Mouse (Mus musculus) heart, postnatal 0 days (tissue): ENCODE data around the gene Rps6kb1. TPM values are rescaled to one million over a fixed set of nuclear protein-coding genes. Genes with fewer than 3 reads are reported as not detected.

Source experiments
- ATAC-seq: fragments of 200-750 bp; cut with Nextera tagmentation; 2 replicates; pipeline ENCODE4 v1.8.0; 2017; ENCODE audit warnings: low read depth, moderate number of reproducible peaks, moderate library complexity; ENCODE audit not compliant: insufficient read depth
- DNase-seq: peaks from one replicate; pipeline ENCODE4 v3.0.0-alpha.2; 2016; ENCODE audit warnings: low spot score
- H3K27ac ChIP-seq: fragments of 300-500 bp; sonication (generic); 2 replicates; pipeline ENCODE4 v1.5.1; 2014; ENCODE audit warnings: low read depth, mild to moderate bottlenecking
- H3K27me3 ChIP-seq: fragments of 300-500 bp; sonication (generic); 2 replicates; pipeline ENCODE4 v1.6.1; 2014; ENCODE audit warnings: low read length, mixed read lengths; ENCODE audit not compliant: control insufficient read depth, insufficient read depth
- H3K36me3 ChIP-seq: fragments of 300-500 bp; sonication (generic); replicated peaks from 2 replicates; pipeline ENCODE4 v1.6.1; 2014; ENCODE audit warnings: low read length, mixed read lengths; ENCODE audit not compliant: control insufficient read depth, insufficient read depth
- H3K4me1 ChIP-seq: fragments of 300-500 bp; sonication (generic); 2 replicates; pipeline ENCODE4 v1.6.1; 2014; ENCODE audit warnings: antibody characterized with exemption; ENCODE audit not compliant: control insufficient read depth, insufficient read depth
- H3K4me2 ChIP-seq: fragments of 300-500 bp; sonication (generic); 2 replicates; pipeline ENCODE4 v1.6.1; 2014; ENCODE audit warnings: low read depth, mild to moderate bottlenecking, low read length, moderate library complexity
- H3K4me3 ChIP-seq: fragments of 300-500 bp; sonication (generic); 2 replicates; pipeline ENCODE4 v1.5.1; 2014; ENCODE audit warnings: low read depth, low read length
- H3K9ac ChIP-seq: fragments of 300-500 bp; sonication (generic); replicated peaks from 2 replicates; pipeline ENCODE4 v1.6.1; 2014; ENCODE audit warnings: low read depth, low read length, mixed read lengths
- H3K9me3 ChIP-seq: fragments of 300-500 bp; sonication (generic); replicated peaks from 2 replicates; pipeline ENCODE4 v1.6.1; 2016; ENCODE audit warnings: low read length; ENCODE audit not compliant: control insufficient read depth
- CTCF ChIP-seq: IDR thresholded peaks from 2 replicates; pipeline ENCODE4 v1.5.1; 2016; ENCODE audit warnings: antibody characterized with exemption, control low read depth, low read depth
- EP300 ChIP-seq: IDR thresholded peaks from 2 replicates; pipeline ENCODE4 v1.6.1; 2016; ENCODE audit warnings: antibody characterized with exemption, low read depth
- WGBS: fragments of 180-500 bp; shearing (Covaris S2); extraction: QIAGEN DNeasy Blood & Tissue Kit; methylation state at CpG from one replicate; pipeline ENCODE4 v1.1.7; 2014; 5-methylcytosine and 5-hydroxymethylcytosine counted together
- polyA plus RNA-seq: library from polyadenylated mRNA; unstranded; fragments of >200 nt; fragmentation: Nextera tagmentation; extraction: Ambion mirVana; gene quantifications from 2 replicates; pipeline ENCODE4 v1.2.1, GENCODE M21; 2015
- total RNA-seq: library from RNA; depleted of rRNA; stranded (reverse); fragments of >200 nt; gene quantifications from 2 replicates; pipeline ENCODE4 v1.2.3, GENCODE M21; 2014; ENCODE audit warnings: low replicate concordance; rRNA removed

Gene Rps6kb1
- 10.5 and 13.2 TPM in 2 replicates for total RNA-seq
- 32.7 and 37.1 TPM in 2 replicates for polyA plus RNA-seq

DNA sequence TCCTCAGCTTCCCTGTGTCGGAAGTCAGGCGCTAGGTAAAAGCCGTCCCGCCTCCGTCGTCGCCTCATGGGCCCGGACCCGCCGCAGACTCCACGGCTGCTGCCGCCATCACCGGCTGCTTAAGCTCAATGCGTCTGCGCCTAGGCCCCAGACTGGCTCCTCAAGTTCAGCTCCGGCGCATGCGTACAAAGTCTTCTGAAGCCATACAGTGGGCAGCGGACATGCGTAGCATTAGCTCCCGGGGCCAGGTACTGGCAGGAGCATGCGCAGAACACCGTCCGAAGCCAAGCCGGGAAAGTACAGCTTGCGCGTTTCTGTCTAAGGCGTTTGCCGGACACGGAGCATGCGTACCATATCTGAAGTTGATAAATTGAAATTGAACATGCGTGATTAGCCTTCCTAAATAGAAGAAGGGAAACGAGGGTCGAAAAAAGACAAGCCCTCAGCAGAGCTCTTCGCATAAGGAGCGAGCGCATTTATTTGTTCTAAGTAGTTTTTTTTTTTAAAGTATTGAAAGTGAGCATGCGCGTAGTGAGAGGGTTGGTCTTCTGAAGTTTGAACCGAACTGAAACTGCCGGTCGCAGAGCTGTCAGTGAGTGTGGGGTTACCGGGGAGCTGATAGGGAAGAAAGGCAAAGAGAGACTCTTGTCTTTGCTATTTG, at the start of gene Rps6kb1, which contains the start of gene Tubd1:
Rps6kb1 (minus strand) TSS at position 167 of the 661 bp plus-strand sequence.
Tubd1 (plus strand) TSS at position 353 of the 661 bp plus-strand sequence.
- Histone ChIP-seq H3K4me3 (peak within 1 kb of the TSS; percentile 81), H3K36me3 (peaks cover 14% of the 10 kb centered on the region), H3K27me3 (no peaks in the 10 kb centered on the region), H3K9ac (peak within 1 kb of the TSS; percentile 96), H3K4me2 (peak within 1 kb of the TSS; percentile 76), H3K27ac (peak within 1 kb of the TSS; percentile 80), H3K9me3 (no peaks in the 10 kb centered on the region), H3K4me1 (peaks cover 21% of the 10 kb centered on the region)
- 0% methylated on average over 43 of the region's 43 CpGs for WGBS
- peak; percentile 100 for DNase-seq
- peak; percentile 97 for ATAC-seq
- TF ChIP-seq EP300 = no peak
- TF ChIP-seq CTCF = no peak

DNA sequence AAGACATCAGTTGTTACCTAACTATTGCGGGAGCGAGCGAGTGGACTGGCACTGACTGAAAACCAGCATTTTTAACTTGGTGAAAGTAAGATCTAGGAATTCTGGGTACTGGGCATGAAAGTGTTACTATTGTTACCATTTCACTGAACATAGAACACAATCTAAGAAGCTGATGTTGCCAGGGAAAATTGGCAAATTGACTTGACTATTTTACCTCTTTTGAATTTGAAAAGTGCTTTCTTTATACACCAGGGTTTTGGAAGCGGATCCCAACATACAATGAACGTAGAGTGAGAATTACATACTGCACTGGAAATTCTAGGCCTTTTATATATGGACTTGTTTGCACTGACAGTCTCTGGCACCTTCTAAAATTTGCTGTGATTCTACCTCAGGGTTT, 48.8 kb upstream of the Rps6kb1 start:
- peak overlapping the region; percentile 46 for H3K27ac ChIP-seq
- H3K4me1 ChIP-seq = no peaks in the 10 kb centered on the region; the same call in 1 of the 2 replicates
- H3K9me3 ChIP-seq = no peaks in the 10 kb centered on the region
- ATAC-seq (no peak), DNase-seq (no peak)
- no peak overlapping the region for H3K4me3 ChIP-seq
- 79% methylated on average over 5 of the region's 5 CpGs for WGBS
- no peak overlapping the region for H3K4me2 ChIP-seq
- H3K9ac ChIP-seq = no peak overlapping the region
- H3K27me3 ChIP-seq = no peaks in the 10 kb centered on the region
- no peaks in the 10 kb centered on the region for H3K36me3 ChIP-seq
- TF ChIP-seq CTCF = no peak
- TF ChIP-seq EP300 = no peak

DNA sequence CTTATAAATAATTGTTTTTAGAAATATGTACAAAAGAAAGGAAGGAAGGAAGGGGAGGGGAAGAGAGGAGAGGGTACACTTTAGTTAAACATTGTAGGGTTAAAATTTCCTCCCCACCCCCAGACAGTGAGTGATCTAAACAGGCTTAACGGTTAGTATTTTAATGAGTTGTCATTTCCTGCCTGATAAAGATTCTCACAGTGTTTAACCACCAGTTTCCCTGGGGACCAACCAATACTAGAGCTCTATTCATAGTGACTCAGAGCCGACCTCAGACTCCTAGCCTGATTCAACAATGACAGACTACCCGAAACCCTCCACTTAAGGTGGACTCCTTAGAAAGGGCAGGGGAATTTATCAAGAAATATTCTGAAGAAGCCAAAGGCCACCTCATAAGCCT, 48.4 kb upstream of the Rps6kb1 start:
- TF ChIP-seq EP300 = no peak
- no peak for TF ChIP-seq CTCF
- ATAC-seq (peak; percentile 74), DNase-seq (peak; percentile 79)
- 19% methylated on average over 3 of the region's 3 CpGs for WGBS
- H3K27me3 ChIP-seq = no peaks in the 10 kb centered on the region
- no peaks in the 10 kb centered on the region for H3K36me3 ChIP-seq
- no peak overlapping the region for H3K4me3 ChIP-seq
- H3K4me1 ChIP-seq = peaks cover 3% of the 10 kb centered on the region
- no peaks in the 10 kb centered on the region for H3K9me3 ChIP-seq
- peak overlapping the region; percentile 46 for H3K27ac ChIP-seq
- H3K9ac ChIP-seq = no peak overlapping the region
- H3K4me2 ChIP-seq = no peak overlapping the region

DNA sequence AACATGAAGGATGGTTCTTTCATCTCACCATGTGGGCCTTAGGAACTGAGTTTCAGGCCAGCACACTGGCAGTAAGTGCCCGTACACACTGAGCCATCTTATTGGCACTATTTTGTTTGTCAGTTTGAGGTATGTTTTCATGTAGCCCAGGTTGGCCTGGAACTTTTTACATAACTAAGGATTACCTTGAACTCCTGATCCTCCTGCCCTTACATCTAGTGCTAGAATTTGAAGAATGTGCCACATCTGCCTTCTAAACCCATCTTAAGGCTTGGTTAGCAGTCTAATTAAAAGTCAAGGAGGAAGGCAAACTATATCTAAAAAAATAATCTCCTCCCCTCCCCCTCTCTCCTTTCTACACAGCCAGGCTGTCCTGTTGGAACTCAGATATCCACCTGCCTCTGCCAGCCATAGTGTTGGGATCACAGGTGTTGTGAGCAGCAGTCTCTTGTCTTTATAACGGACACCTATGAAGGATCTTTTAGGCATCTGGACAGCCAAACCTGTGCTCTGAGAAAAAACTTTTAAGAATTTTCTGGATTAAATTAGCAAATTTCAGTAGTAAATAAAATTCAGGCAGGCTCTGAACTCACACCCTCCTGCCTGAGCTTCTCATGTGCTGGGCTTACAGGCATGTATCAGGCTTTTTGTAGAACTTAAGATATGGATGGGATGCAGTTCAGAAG, 47.5 kb upstream of the Rps6kb1 start:
- Histone ChIP-seq H3K36me3 (no peaks in the 10 kb centered on the region), H3K27ac (peak overlapping the region; percentile 72), H3K27me3 (no peaks in the 10 kb centered on the region), H3K4me1 (peaks cover 9% of the 10 kb centered on the region), H3K9ac (no peak overlapping the region), H3K4me2 (no peak overlapping the region), H3K9me3 (no peaks in the 10 kb centered on the region), H3K4me3 (no peak overlapping the region)
- DNase-seq (no peak), ATAC-seq (no peak)
- WGBS = 81% methylated on average over 2 of the region's 2 CpGs
- TF ChIP-seq CTCF (no peak), EP300 (no peak)

DNA sequence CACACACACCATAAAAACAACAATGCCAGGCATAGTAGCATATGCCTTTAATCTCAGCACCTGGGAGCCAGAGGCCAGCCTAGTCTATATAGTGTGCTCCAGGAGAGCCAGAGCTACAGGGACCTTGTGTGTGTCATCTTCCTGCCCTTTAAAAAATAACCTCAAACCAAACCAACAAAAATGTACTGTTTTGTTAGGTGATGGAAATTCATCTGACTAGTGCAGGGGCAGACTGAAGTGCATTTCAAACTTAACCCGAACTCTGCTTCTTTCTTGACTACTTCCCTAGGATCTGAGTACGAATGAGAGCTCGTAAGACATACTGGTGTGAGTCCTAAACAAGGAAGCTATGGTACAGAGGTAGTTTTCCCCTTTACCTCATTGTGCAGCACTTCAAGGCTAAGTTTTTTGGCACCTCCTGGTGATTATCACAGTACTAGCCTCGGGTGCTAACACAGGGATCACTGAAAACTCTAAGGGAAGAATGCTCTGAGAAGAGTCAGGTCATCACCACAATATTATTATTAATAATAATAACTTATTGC, 46.8 kb upstream of the Rps6kb1 start:
- 77% methylated on average over 4 of the region's 4 CpGs for WGBS
- TF ChIP-seq EP300 (no peak), CTCF (no peak)
- DNase-seq = no peak

More for the DNA sequence above, 46.8 kb upstream of the Rps6kb1 start:
- Histone ChIP-seq H3K27ac (no peak overlapping the region), H3K4me2 (no peak overlapping the region), H3K27me3 (no peaks in the 10 kb centered on the region), H3K4me1 (peaks cover 9% of the 10 kb centered on the region), H3K9ac (no peak overlapping the region), H3K4me3 (no peak overlapping the region), H3K9me3 (no peaks in the 10 kb centered on the region), H3K36me3 (no peaks in the 10 kb centered on the region)
- ATAC-seq = no peak
